Mouse (Mus musculus): ENCODE data around the gene Gpr179.
"Not testable (repeated sequence)": the region's sequence is repeated elsewhere in the genome, so short reads cannot be mapped to it uniquely, and the experiment has no call there.

Gene Gpr179

GRCm38 (mm10) chr11:97355247-97355646, 3.4 kb upstream of the Gpr179 start:
- DNase-seq (ENCODE audit: low spot score) = no peak

- no peak for DNase-seq (ENCODE audit: low spot score)
Observed at GRCm38 (mm10) chr11:97354646-97355045, 2.8 kb upstream of the Gpr179 start.

- no peak for DNase-seq (ENCODE audit: low spot score)
Observed at GRCm38 (mm10) chr11:97352935-97353597, 1.2 kb upstream of the Gpr179 start.

GRCm38 (mm10) chr11:97350035-97350434, 1.8 kb downstream of the Gpr179 start:
- DNase-seq (ENCODE audit: low spot score) = peak; percentile 87

GRCm38 (mm10) chr11:97347291-97347690, 4.6 kb downstream of the Gpr179 start:
- DNase-seq (ENCODE audit: low spot score) = no peak

- DNase-seq (ENCODE audit: low spot score) = no peak
Observed at GRCm38 (mm10) chr11:97346383-97346782, 5.5 kb downstream of the Gpr179 start.

- DNase-seq (ENCODE audit: low spot score) = no peak
Observed at GRCm38 (mm10) chr11:97345446-97345845, 6.4 kb downstream of the Gpr179 start.

GRCm38 (mm10) chr11:97343619-97344018, 8.3 kb downstream of the Gpr179 start:
- no peak for DNase-seq (ENCODE audit: low spot score)

GRCm38 (mm10) chr11:97343175-97343574, 8.7 kb downstream of the Gpr179 start:
- no peak for DNase-seq (ENCODE audit: low spot score)

GRCm38 (mm10) chr11:97338977-97339315, 12.9 kb downstream of the Gpr179 start:
- DNase-seq (ENCODE audit: low spot score) = peak; percentile 89

GRCm38 (mm10) chr11:97338302-97338976, 13.4 kb downstream of the Gpr179 start:
- no peak for DNase-seq (ENCODE audit: low spot score)

- no peak for DNase-seq (ENCODE audit: low spot score)
Observed at GRCm38 (mm10) chr11:97337363-97337762, 14.5 kb downstream of the Gpr179 start.

- no peak for DNase-seq (ENCODE audit: low spot score)
Observed at GRCm38 (mm10) chr11:97336751-97337345, 15.0 kb downstream of the Gpr179 start.

- no peak for DNase-seq (ENCODE audit: low spot score)
Observed at GRCm38 (mm10) chr11:97336238-97336637, 15.6 kb downstream of the Gpr179 start.

- no peak for DNase-seq (ENCODE audit: low spot score)
Observed at GRCm38 (mm10) chr11:97334400-97334799, 17.5 kb downstream of the Gpr179 start.

- DNase-seq (ENCODE audit: low spot score) = no peak
Observed at GRCm38 (mm10) chr11:97333896-97334295, 18.0 kb downstream of the Gpr179 start.

GRCm38 (mm10) chr11:97333044-97333443, 18.8 kb downstream of the Gpr179 start:
- no peak for DNase-seq (ENCODE audit: low spot score)

- DNase-seq (ENCODE audit: low spot score) = no peak
Observed at GRCm38 (mm10) chr11:97331231-97332190, 20.4 kb downstream of the Gpr179 start.

- DNase-seq (ENCODE audit: low spot score) = no peak
Observed at GRCm38 (mm10) chr11:97330315-97330714, 21.6 kb downstream of the Gpr179 start.

- peak; percentile 79 for DNase-seq (ENCODE audit: low spot score)
Observed at GRCm38 (mm10) chr11:97328148-97328547, 23.7 kb downstream of the Gpr179 start.

- no peak for DNase-seq (ENCODE audit: low spot score)
Observed at GRCm38 (mm10) chr11:97325224-97325623, 26.7 kb downstream of the Gpr179 start.

- DNase-seq (ENCODE audit: low spot score) = not testable (repeated sequence)
Observed at GRCm38 (mm10) chr11:97321894-97322600, 29.8 kb downstream of the Gpr179 start.

Data from MN1 (cell line).